Mouse (Mus musculus) megakaryocyte-erythroid progenitor cell, adult 5 weeks (primary cell): ENCODE measurements around the gene Zfp992. TPM values are rescaled to one million over a fixed set of nuclear protein-coding genes. Genes with fewer than 3 reads are reported as not detected.

Source experiments
- polyA plus RNA-seq: library from polyadenylated mRNA; stranded (reverse); fragments of >175 nt; gene quantifications from 2 replicates; pipeline ENCODE4 v1.2.3, GENCODE M21; 2012

Gene Zfp992
- polyA plus RNA-seq, result 0.47 and 0.77 TPM in 2 replicates

DNA sequence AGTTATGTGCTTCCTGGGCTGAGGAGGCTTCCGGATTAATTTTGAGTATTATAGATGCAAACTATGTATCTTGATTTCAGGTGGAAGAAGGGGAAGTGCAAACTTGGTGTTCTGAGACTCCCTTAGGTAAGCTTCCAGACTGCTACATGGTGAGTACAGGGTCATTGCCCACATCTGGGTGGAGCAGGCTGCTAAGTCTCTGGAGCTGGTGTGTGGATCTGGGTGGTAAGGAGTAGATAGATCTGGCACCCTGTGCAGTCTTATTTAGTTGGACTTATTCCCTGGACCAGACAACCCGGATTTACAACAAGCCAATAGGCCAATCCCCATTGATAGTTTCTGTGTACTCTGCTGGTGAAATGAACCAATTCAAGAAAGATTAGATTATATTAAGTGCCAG lies at the start of gene Zfp992:
Zfp992 (plus strand) TSS at position 74 of the 400 bp plus-strand sequence.

DNA sequence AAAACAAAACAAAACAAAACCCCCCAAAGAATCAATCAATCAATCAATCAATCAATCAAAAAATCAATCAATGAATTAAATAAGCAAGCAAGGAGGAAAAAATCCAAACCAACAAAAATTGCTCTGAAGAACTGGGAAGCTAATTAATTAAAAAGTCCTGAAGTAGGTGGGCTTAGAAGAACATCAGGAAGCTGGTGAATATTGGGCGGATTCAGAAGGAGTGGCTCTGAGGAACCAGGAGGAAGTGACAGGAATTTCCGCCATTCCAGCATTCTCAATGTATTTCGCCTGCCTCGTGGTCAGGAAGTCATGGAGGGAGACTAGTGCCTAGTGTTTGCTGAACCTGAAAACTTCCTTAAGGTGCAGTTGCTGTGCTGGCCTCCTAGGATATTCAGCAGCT lies 52.9 kb downstream of the Zfp992 start, which contains the start of gene Zfp981:
Zfp981 (plus strand) TSS at position 301 of the 400 bp plus-strand sequence.

Other genes starting within 250 kb of the Zfp992 start
- not detected in 2 replicates for gene Zfp981, start 53.0 kb downstream of the Zfp992 start, polyA plus RNA-seq
- gene Zfp993, start 161.9 kb downstream of the Zfp992 start, polyA plus RNA-seq, result 0.70 and 0.86 TPM in 2 replicates